Mouse (Mus musculus) frontal cortex, adult (tissue): ENCODE measurements around the gene Ppig.

ENCODE experiments used
- ATAC-seq: cut with Nextera tagmentation; 2 replicates; pipeline ENCODE4 v1.9.2; 2017; ENCODE audit warnings: mild to moderate bottlenecking, moderate library complexity, mixed read lengths; ENCODE audit not compliant: low TSS enrichment

Gene Ppig

GRCm38 (mm10) chr2:69763340-69763739, 41.0 kb downstream of the Ppig start:
- no peak for ATAC-seq

GRCm38 (mm10) chr2:69764716-69765115, 42.4 kb downstream of the Ppig start:
- no peak for ATAC-seq

- peak; percentile 96 for ATAC-seq
Measured at GRCm38 (mm10) chr2:69773331-69773730, 51.0 kb downstream of the Ppig start.

- ATAC-seq = peak; percentile 78
Measured at GRCm38 (mm10) chr2:69777985-69778835, 55.9 kb downstream of the Ppig start.

GRCm38 (mm10) chr2:69778836-69779177, 56.5 kb downstream of the Ppig start:
- peak; percentile 11; the same call in 1 of the 2 replicates for ATAC-seq

GRCm38 (mm10) chr2:69788974-69789373, 66.6 kb downstream of the Ppig start:
- peak; percentile 6; the same call in 1 of the 2 replicates for ATAC-seq

- peak; percentile 97 for ATAC-seq
Measured at GRCm38 (mm10) chr2:69789429-69790069, 67.2 kb downstream of the Ppig start, which contains the start of the genes Ccdc173 and Phospho2. Gene Ccdc173, minus strand, starts transcription at chr2:69789575. Gene Phospho2, plus strand, starts transcription at chr2:69789623.

- peak; percentile 73 for ATAC-seq
Measured at GRCm38 (mm10) chr2:69790285-69790684, 67.9 kb downstream of the Ppig start.

GRCm38 (mm10) chr2:69790722-69791121, 68.4 kb downstream of the Ppig start:
- ATAC-seq = no peak

- ATAC-seq = peak; percentile 62
Measured at GRCm38 (mm10) chr2:69802911-69803312, 80.6 kb downstream of the Ppig start.
